Mouse (Mus musculus) CH12.LX (cell line): Measurements from ENCODE around the gene Slc12a7. TPM values are rescaled to one million over a fixed set of nuclear protein-coding genes. Genes with fewer than 3 reads are reported as not detected.

Experiments used
- DNase-seq: peaks from one replicate; pipeline ENCODE4 v3.0.0-alpha.2; 2013; ENCODE audit errors: extremely low read depth
- H3K27ac ChIP-seq: 2 replicates; pipeline ENCODE4 v1.5.1; 2012; ENCODE audit warnings: low read depth, mild to moderate bottlenecking, control low read depth, moderate library complexity; ENCODE audit not compliant: insufficient read depth
- H3K27me3 ChIP-seq: replicated peaks from 2 replicates; pipeline ENCODE3; 2012; ENCODE audit warnings: inconsistent platforms
- H3K36me3 ChIP-seq, 2 experiments: replicated peaks in 1 of 2; 2 replicates each; pipeline versions ENCODE3 to v1.6.1; 2012; ENCODE audit warnings: inconsistent platforms in 1 of 2, low read length in 1 of 2, mild to moderate bottlenecking in 1 of 2, mixed read lengths in 1 of 2, moderate library complexity in 1 of 2; ENCODE audit not compliant: control insufficient read depth in 1 of 2, insufficient read depth in 1 of 2
- H3K4me1 ChIP-seq, 2 experiments: 2 replicates each; pipeline ENCODE4 v1.6.1; 2012; ENCODE audit warnings: inconsistent platforms in 1 of 2, moderate library complexity in 1 of 2; ENCODE audit not compliant: insufficient read depth in 2 of 2, control insufficient read depth in 1 of 2
- H3K4me2 ChIP-seq: 2 replicates; pipeline ENCODE4 v1.6.1; 2012; ENCODE audit warnings: low read depth, mild to moderate bottlenecking, control low read depth; ENCODE audit not compliant: poor library complexity, insufficient read depth, severe bottlenecking
- H3K4me3 ChIP-seq, 3 experiments: fragments of 150-350 bp in 1 of 3; sonication (generic) in 1 of 3; replicated peaks in 1 of 3; 2 replicates each; pipeline versions ENCODE3 to v1.5.1; 2011 to 2012; ENCODE audit warnings: low read depth in 2 of 3, low read length in 2 of 3, mild to moderate bottlenecking in 2 of 3, moderate library complexity in 2 of 3, control low read depth in 1 of 3, improper control_type of control experiment in 1 of 3, inconsistent platforms in 1 of 3, mixed read lengths in 1 of 3; ENCODE audit not compliant: poor library complexity in 1 of 3
- H3K79me2 ChIP-seq: replicated peaks from 2 replicates; pipeline ENCODE4 v1.6.1; 2012; ENCODE audit warnings: mild to moderate bottlenecking, moderate library complexity; ENCODE audit not compliant: control insufficient read depth, poor library complexity, insufficient read depth, severe bottlenecking; ENCODE audit errors: extremely low read depth
- H3K9ac ChIP-seq: 2 replicates; pipeline ENCODE4 v1.6.1; 2012; ENCODE audit warnings: low read depth, mild to moderate bottlenecking, control low read depth, moderate library complexity; ENCODE audit not compliant: insufficient read depth
- H3K9me3 ChIP-seq: replicated peaks from 2 replicates; pipeline ENCODE3; 2012; ENCODE audit warnings: low read length, inconsistent platforms, mixed read lengths
- BHLHE40 ChIP-seq: IDR thresholded peaks from 2 replicates; pipeline ENCODE4 v1.6.1; 2011; ENCODE audit warnings: mild to moderate bottlenecking, low read depth, low read length, improper control_type of control experiment
- CHD1 ChIP-seq: IDR thresholded peaks from 2 replicates; pipeline ENCODE4 v1.6.1; 2012; ENCODE audit warnings: low read depth, low read length, improper control_type of control experiment, inconsistent platforms
- E2F4 ChIP-seq: IDR thresholded peaks from 2 replicates; pipeline ENCODE4 v1.6.1; 2011; ENCODE audit warnings: low read depth, low read length, improper control_type of control experiment; ENCODE audit not compliant: insufficient replicate concordance
- EP300 ChIP-seq: IDR thresholded peaks from 2 replicates; pipeline ENCODE4 v1.6.1; 2011; ENCODE audit warnings: low read length, improper control_type of control experiment
- ETS1 ChIP-seq: conservative IDR thresholded peaks from 2 replicates; pipeline ENCODE4 v1.6.1; 2012; ENCODE audit warnings: low read depth, mild to moderate bottlenecking, inconsistent platforms, low read length, improper control_type of control experiment, moderate library complexity
- HCFC1 ChIP-seq: IDR thresholded peaks from 2 replicates; pipeline ENCODE4 v1.6.1; 2012; ENCODE audit warnings: low read depth, mild to moderate bottlenecking, inconsistent platforms, low read length, improper control_type of control experiment
- JUND ChIP-seq: conservative IDR thresholded peaks from 2 replicates; pipeline ENCODE4 v1.6.1; 2011; ENCODE audit warnings: low read depth, low read length, improper control_type of control experiment
- MYC ChIP-seq: IDR thresholded peaks from 2 replicates; pipeline ENCODE4 v1.6.1; 2011; ENCODE audit warnings: low read depth, mild to moderate bottlenecking, improper control_type of control experiment, low read length
- POLR2AphosphoS2 ChIP-seq: IDR thresholded peaks from 2 replicates; pipeline ENCODE4 v1.6.1; 2011; ENCODE audit warnings: low read depth, low read length, improper control_type of control experiment
- RCOR1 ChIP-seq: conservative IDR thresholded peaks from 2 replicates; pipeline ENCODE4 v1.6.1; 2012; ENCODE audit warnings: low read depth, mild to moderate bottlenecking, inconsistent platforms, low read length, improper control_type of control experiment
- USF1 ChIP-seq: IDR thresholded peaks from 2 replicates; pipeline ENCODE4 v1.6.1; 2014; ENCODE audit warnings: low read depth, mild to moderate bottlenecking, inconsistent platforms, low read length, improper control_type of control experiment
- USF2 ChIP-seq: conservative IDR thresholded peaks from 2 replicates; pipeline ENCODE4 v1.6.1; 2011; ENCODE audit warnings: low read depth, low read length, improper control_type of control experiment
- ZMIZ1 ChIP-seq: IDR thresholded peaks from 2 replicates; pipeline ENCODE4 v1.6.1; 2012; ENCODE audit warnings: low read depth, mild to moderate bottlenecking, inconsistent platforms, low read length, improper control_type of control experiment
- dilution Hi-C: fragments of 300-500 bp; cut with MboI; formaldehyde crosslinking; loops from 2 replicates; pipeline ENCODE4 v1.14.3; 2020; ENCODE audit warnings: low sequenced_read_pairs; ENCODE audit not compliant: extremely low pct_unique_long_range_greater_than_20kb, extremely low pct_ligation_motif_present
- in situ Hi-C: fragments of 300-500 bp; cut with MboI; formaldehyde crosslinking; loops from 3 replicates; pipeline ENCODE4 v1.14.3; 2019; ENCODE audit warnings: low sequenced_read_pairs, low pct_ligation_motif_present, low pct_unique_long_range_greater_than_20kb, mixed read lengths
- polyA plus RNA-seq: library from polyadenylated mRNA; unstranded; fragments of >175 nt; gene quantifications from 2 replicates; pipeline ENCODE4 v1.2.1, GENCODE M21; 2012; ENCODE audit warnings: low read depth; ENCODE audit not compliant: insufficient read length
- total RNA-seq, 2 experiments: library from RNA; depleted of rRNA; stranded (reverse); fragments of 300-350 nt in 1 of 2; fragments of >200 nt in 1 of 2; gene quantifications; 2 replicates each; pipeline ENCODE4 v1.2.3; 2012 to 2014

Gene Slc12a7
- total and polyA plus RNA-seq, 3 experiments: 1.0 to 5.8 (median 2.5) TPM

GRCm38 (mm10) chr13:73699714-73700113, 33.2 kb upstream of the Slc12a7 start:
- Histone ChIP-seq H3K9ac (no peak overlapping the region), H3K27me3 (peaks cover 55% of the 10 kb centered on the region), H3K36me3 (no peaks in the 10 kb centered on the region), H3K79me2 (no peaks in the 10 kb centered on the region), H3K4me3 (no peak overlapping the region), H3K4me1 (no peaks in the 10 kb centered on the region), H3K4me2 (no peak overlapping the region), H3K27ac (no peak overlapping the region), H3K9me3 (no peaks in the 10 kb centered on the region)
- dilution Hi-C loops: no loop called here
- in situ Hi-C loops: no loop called here
- TF ChIP-seq E2F4: no peak
- TF ChIP-seq EP300: no peak
- TF ChIP-seq USF1: no peak
- no peak for TF ChIP-seq CHD1
- no peak for TF ChIP-seq MYC
- TF ChIP-seq HCFC1: no peak
- no peak for TF ChIP-seq ETS1
- TF ChIP-seq BHLHE40: no peak
- no peak for DNase-seq

- dilution Hi-C loops: no loop called here
- Histone ChIP-seq H3K27me3 (peaks cover 51% of the 10 kb centered on the region), H3K79me2 (no peaks in the 10 kb centered on the region), H3K27ac (no peak overlapping the region), H3K4me2 (no peak overlapping the region), H3K4me3 (no peak overlapping the region), H3K9me3 (no peaks in the 10 kb centered on the region)
- in situ Hi-C loops: no loop called here
- TF ChIP-seq USF1: no peak
- no peak for TF ChIP-seq ZMIZ1
- TF ChIP-seq, all 38 proteins: peak for 0
- no peaks in the 10 kb centered on the region for H3K4me1 ChIP-seq
- no peak for DNase-seq
- H3K36me3 ChIP-seq: no peaks in the 10 kb centered on the region
- H3K9ac ChIP-seq: no peak overlapping the region
Measured at GRCm38 (mm10) chr13:73700554-73700953, 32.3 kb upstream of the Slc12a7 start.

- no peaks in the 10 kb centered on the region for H3K79me2 ChIP-seq
- no peak overlapping the region for H3K27ac ChIP-seq
- dilution Hi-C loops (no loop called here), in situ Hi-C loops (no loop called here)
- no peak overlapping the region for H3K9ac ChIP-seq
- no peak overlapping the region for H3K4me2 ChIP-seq
- H3K9me3 ChIP-seq: no peaks in the 10 kb centered on the region
- no peaks in the 10 kb centered on the region for H3K36me3 ChIP-seq
- peaks cover 46% of the 10 kb centered on the region for H3K27me3 ChIP-seq
- no peak overlapping the region for H3K4me3 ChIP-seq
- H3K4me1 ChIP-seq: no peaks in the 10 kb centered on the region
- no peak for TF ChIP-seq POLR2AphosphoS2
- TF ChIP-seq JUND: no peak
- TF ChIP-seq USF2: no peak
- no peak for TF ChIP-seq RCOR1
- TF ChIP-seq CHD1: no peak
- DNase-seq: no peak
Measured at GRCm38 (mm10) chr13:73701161-73701883, 31.6 kb upstream of the Slc12a7 start.
